Mouse (Mus musculus): ENCODE measurements around the gene Cox10. TPM values are rescaled to one million over a fixed set of nuclear protein-coding genes. Genes with fewer than 3 reads are reported as not detected.

Cox10 gene
- polyA plus RNA-seq, 1 experiment: 0.88 TPM

DNA sequence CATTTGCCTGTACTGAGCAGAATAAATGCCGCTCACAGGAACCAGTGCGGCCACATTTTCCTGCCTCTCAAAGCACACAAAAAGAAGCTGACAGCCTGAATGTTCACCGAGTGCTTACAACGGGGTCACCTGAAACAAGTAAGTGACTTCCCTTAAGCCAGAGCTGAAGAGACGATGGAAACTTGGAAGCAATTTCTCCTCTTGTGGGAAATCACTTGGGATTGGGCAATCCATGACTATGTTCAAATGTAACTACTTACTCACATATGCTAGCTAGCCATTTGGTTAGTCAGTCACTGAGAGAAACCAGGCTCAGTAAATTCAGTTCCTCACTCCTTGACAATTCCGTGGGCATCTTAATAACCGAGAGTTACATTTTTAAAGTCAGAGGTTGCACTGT, 43.0 kb downstream of the Cox10 start:
- H3K9me3 ChIP-seq (ENCODE audit: control insufficient read depth, low read length): no peaks in the 10 kb centered on the region
- no peak for TF ChIP-seq GATA1 (IDR thresholded peaks at IDR 0.05; ENCODE audit: low read length)
- no peak for TF ChIP-seq TAL1 (IDR thresholded peaks at IDR 0.05; ENCODE audit: low read length)
- peaks cover under 1% of the 10 kb centered on the region; the same call in 1 of the 2 replicates for H3K36me3 ChIP-seq (ENCODE audit: control insufficient read depth)
- H3K27me3 ChIP-seq (ENCODE audit: control insufficient read depth): no peaks in the 10 kb centered on the region
- no peak overlapping the region for H3K4me3 ChIP-seq (replicated peaks)
- H3K4me1 ChIP-seq (ENCODE audit: control insufficient read depth): peaks cover 15% of the 10 kb centered on the region

DNA sequence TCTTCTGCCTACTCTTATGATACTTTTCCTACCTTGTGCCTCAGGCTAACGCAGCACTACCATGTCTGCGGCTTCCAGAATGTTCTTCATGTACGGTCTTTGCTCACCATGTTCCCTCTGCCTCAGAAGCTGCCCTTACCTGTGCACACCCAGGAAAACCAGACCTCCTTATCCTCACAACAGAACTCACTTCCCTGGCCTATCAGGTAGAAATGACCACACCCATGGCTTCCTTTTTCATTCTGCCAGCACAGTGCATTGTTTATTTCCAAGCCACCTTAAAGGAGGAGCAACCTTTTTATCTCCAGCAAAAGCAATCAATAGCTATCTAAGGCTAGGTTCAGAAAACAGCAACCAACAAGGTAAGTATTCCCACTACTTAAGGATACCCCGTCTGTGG, 43.6 kb downstream of the Cox10 start:
- Histone ChIP-seq H3K27me3 (ENCODE audit: control insufficient read depth) (no peaks in the 10 kb centered on the region), H3K4me1 (ENCODE audit: control insufficient read depth) (peaks cover 15% of the 10 kb centered on the region), H3K4me3 (replicated peaks) (no peak overlapping the region), H3K36me3 (ENCODE audit: control insufficient read depth) (no peaks in the 10 kb centered on the region), H3K9me3 (ENCODE audit: control insufficient read depth, low read length) (no peaks in the 10 kb centered on the region)
- TF ChIP-seq TAL1 (IDR thresholded peaks at IDR 0.05; ENCODE audit: low read length) (no peak), GATA1 (IDR thresholded peaks at IDR 0.05; ENCODE audit: low read length) (no peak)

DNA sequence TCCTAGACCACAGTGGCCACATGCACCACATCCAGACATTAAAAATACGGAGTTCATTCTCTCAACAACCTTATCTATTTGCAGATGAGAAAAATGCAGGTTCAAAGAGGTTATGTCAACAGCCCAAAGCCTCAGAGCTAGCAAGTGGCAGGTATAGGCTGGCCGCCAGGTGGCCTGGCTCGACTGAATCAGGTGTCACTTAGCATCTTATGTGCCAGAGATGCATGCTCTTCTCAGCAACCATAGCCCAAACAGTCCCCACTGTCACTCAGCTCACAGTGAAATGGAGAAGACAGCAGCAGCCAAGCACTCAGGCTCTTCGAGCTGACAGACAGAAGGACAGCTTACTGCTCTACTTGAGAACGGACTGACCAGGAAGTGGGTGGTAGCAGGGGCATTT, 44.6 kb downstream of the Cox10 start:
- H3K4me3 ChIP-seq (replicated peaks): no peak overlapping the region
- TF ChIP-seq TAL1 (IDR thresholded peaks at IDR 0.05; ENCODE audit: low read length): no peak
- no peak for TF ChIP-seq GATA1 (IDR thresholded peaks at IDR 0.05; ENCODE audit: low read length)
- H3K27me3 ChIP-seq (ENCODE audit: control insufficient read depth): no peaks in the 10 kb centered on the region
- no peaks in the 10 kb centered on the region for H3K9me3 ChIP-seq (ENCODE audit: control insufficient read depth, low read length)
- H3K36me3 ChIP-seq (ENCODE audit: control insufficient read depth): peaks cover 2% of the 10 kb centered on the region; the same call in 1 of the 2 replicates
- H3K4me1 ChIP-seq (ENCODE audit: control insufficient read depth): peaks cover 15% of the 10 kb centered on the region

DNA sequence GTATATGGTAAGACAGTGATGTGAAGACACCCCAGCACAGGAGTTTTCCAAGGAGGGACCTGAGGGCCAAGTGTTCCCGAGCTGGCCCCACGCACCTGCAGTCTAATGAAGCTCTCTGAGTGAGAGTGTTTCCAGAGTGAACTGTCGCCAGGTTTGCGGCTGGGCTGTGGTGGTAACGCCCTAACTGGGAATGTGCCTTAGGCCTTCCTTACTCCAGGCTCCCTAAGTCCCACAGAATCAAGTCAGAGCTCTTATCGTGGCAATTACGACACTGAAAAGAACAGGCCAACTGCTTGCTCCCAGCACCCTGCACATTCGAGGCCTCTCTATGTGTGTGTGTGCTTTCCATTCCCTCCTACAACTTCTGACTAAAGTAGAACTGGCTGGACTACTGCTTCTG, 51.8 kb downstream of the Cox10 start:
- Histone ChIP-seq H3K4me1 (ENCODE audit: control insufficient read depth) (peaks cover 2% of the 10 kb centered on the region; the same call in 1 of the 2 replicates), H3K36me3 (ENCODE audit: control insufficient read depth) (peaks cover 2% of the 10 kb centered on the region; the same call in 1 of the 2 replicates)

DNA sequence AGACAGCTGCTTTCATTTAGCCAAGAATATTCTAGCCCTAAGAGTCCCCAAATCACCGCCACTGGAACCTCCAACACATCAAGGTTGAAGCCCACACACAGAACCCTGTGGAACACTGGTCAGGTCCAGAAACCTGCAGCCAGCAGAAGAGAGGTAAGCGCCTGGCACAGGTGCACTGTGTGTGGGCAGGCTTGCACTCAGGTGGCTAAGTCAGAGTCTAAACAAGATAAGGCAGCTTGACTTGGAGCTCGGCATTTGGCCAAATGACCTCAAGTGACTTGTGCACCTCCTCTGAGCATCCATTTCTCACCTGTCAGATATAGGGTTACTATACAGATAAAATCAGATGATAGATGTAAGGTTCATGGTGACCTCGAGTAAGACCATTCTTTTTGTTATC, 53.4 kb downstream of the Cox10 start:
- Histone ChIP-seq H3K27me3 (ENCODE audit: control insufficient read depth) (no peaks in the 10 kb centered on the region), H3K4me3 (replicated peaks) (no peak overlapping the region), H3K9me3 (ENCODE audit: control insufficient read depth, low read length) (no peaks in the 10 kb centered on the region), H3K36me3 (ENCODE audit: control insufficient read depth) (peaks cover 2% of the 10 kb centered on the region; the same call in 1 of the 2 replicates), H3K4me1 (ENCODE audit: control insufficient read depth) (peaks cover 2% of the 10 kb centered on the region; the same call in 1 of the 2 replicates)
- TF ChIP-seq TAL1 (IDR thresholded peaks at IDR 0.05; ENCODE audit: low read length): no peak
- no peak for TF ChIP-seq GATA1 (IDR thresholded peaks at IDR 0.05; ENCODE audit: low read length)

More for the DNA sequence above, 51.8 kb downstream of the Cox10 start:
- no peak overlapping the region for H3K4me3 ChIP-seq (replicated peaks)
- TF ChIP-seq TAL1 (IDR thresholded peaks at IDR 0.05; ENCODE audit: low read length): no peak
- TF ChIP-seq GATA1 (IDR thresholded peaks at IDR 0.05; ENCODE audit: low read length): no peak
- no peaks in the 10 kb centered on the region for H3K27me3 ChIP-seq (ENCODE audit: control insufficient read depth)
- no peaks in the 10 kb centered on the region for H3K9me3 ChIP-seq (ENCODE audit: control insufficient read depth, low read length)

DNA sequence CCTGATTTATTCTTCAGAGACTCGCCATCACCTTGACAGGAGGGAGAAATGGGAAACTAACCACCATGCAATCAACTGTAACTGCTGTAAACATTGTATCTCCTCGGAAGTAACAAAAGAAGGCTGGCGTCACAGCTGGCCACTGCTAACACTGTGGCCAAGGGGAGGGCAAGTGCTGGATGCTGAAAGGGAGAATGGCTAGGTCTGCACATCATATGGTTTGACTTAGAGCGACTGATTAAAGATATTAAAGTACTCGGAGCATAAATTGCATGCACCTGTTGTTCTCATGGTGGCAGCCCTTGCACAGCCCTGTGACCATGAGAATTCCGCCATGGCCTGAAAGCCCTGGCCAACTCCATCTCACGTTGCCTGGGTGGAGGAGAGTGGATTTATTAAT, 54.7 kb downstream of the Cox10 start:
- no peak for TF ChIP-seq TAL1 (IDR thresholded peaks at IDR 0.05; ENCODE audit: low read length)
- TF ChIP-seq GATA1 (IDR thresholded peaks at IDR 0.05; ENCODE audit: low read length): no peak
- H3K27me3 ChIP-seq (ENCODE audit: control insufficient read depth): no peaks in the 10 kb centered on the region
- H3K36me3 ChIP-seq (ENCODE audit: control insufficient read depth): no peaks in the 10 kb centered on the region
- no peaks in the 10 kb centered on the region for H3K9me3 ChIP-seq (ENCODE audit: control insufficient read depth, low read length)
- peaks cover 2% of the 10 kb centered on the region for H3K4me1 ChIP-seq (ENCODE audit: control insufficient read depth)
- no peak overlapping the region for H3K4me3 ChIP-seq (replicated peaks)

DNA sequence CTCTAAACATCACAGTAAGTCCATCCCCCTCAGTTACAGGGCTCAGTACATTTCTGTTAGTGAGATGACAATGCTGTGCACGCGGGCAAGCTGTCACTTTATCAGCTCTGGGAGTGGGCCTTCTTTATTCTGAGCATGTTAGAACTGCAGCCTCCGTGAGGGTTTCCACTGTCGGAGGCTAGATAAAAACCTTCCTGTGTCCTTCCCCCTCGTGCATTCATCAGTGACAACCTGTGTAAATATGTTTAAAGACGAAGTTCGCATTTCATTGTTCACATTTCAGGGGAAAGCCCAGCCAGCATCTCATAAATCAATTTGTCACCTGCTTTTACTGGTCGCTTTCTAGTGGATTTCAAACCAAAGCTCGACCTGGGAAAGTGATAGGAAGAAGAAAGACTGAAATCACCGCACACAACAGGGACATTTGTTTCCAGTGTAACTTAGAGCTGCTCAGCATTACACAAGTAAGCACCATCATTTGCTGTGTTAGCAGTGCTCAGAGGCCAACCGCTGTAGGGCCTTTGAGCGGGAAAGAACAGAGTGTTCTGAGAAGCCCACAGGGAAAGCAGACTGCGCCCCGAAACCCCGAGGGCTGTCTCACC, 55.8 kb downstream of the Cox10 start:
- H3K27me3 ChIP-seq (ENCODE audit: control insufficient read depth): no peaks in the 10 kb centered on the region
- H3K36me3 ChIP-seq (ENCODE audit: control insufficient read depth): no peaks in the 10 kb centered on the region
- H3K9me3 ChIP-seq (ENCODE audit: control insufficient read depth, low read length): no peaks in the 10 kb centered on the region
- TF ChIP-seq GATA1 (IDR thresholded peaks at IDR 0.05; ENCODE audit: low read length): no peak
- TF ChIP-seq TAL1 (IDR thresholded peaks at IDR 0.05; ENCODE audit: low read length): no peak
- peaks cover 11% of the 10 kb centered on the region for H3K4me1 ChIP-seq (ENCODE audit: control insufficient read depth)
- no peak overlapping the region for H3K4me3 ChIP-seq (replicated peaks)

DNA sequence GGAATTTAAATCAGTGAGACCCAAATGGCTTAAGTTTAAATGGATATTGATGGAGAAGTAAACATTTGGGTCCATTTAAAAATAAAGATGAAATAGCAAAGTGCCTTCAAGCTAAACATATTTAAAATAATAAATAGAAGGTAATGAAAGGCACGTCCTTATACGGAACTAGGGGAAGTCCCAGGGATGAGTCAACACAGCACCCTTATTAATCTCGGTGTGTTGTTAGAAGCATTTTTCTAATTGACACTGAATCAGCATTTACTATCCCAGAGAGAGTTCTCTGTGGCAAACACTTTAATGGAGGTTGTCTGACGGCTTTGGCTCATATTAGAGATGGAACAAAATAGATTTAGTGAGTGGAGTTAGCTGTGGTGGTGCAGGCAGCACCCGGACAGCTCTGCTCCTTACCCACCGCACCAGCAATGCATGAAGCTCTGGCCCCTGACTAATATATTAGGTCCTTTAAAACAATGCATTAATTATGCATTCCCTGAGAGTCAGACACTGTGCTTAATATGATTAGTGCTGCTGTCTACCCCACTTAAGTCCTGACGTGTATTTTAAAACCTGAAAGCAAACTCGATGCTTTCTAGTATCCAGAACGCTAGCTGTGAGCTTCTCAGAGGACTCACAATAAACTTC, 56.7 kb downstream of the Cox10 start:
- Histone ChIP-seq H3K9me3 (ENCODE audit: control insufficient read depth, low read length) (no peaks in the 10 kb centered on the region), H3K36me3 (ENCODE audit: control insufficient read depth) (no peaks in the 10 kb centered on the region), H3K27me3 (ENCODE audit: control insufficient read depth) (no peaks in the 10 kb centered on the region), H3K4me3 (replicated peaks) (no peak overlapping the region), H3K4me1 (ENCODE audit: control insufficient read depth) (peaks cover 13% of the 10 kb centered on the region)
- no peak for TF ChIP-seq GATA1 (IDR thresholded peaks at IDR 0.05; ENCODE audit: low read length)
- no peak for TF ChIP-seq TAL1 (IDR thresholded peaks at IDR 0.05; ENCODE audit: low read length)

DNA sequence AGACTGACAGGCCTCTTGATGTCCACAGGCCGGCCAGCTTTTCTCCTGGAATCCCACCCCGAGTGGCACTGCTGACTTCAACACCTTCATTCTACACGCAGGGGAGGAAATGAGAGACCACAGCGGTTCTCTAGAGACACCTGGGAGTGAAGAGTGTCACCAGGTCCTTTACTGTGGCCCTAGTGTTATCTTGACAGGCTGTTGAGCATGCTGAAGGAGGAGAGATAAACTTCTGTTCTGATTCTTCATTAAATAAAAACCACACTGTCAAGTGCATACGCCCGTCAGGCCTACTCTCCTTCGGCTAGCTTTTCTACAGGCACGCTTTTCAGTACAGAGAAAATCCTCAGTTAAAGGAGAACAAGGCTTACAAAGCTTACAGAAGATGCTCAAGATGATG, 60.0 kb downstream of the Cox10 start:
- Histone ChIP-seq H3K36me3 (ENCODE audit: control insufficient read depth) (no peaks in the 10 kb centered on the region), H3K4me1 (ENCODE audit: control insufficient read depth) (peaks cover 16% of the 10 kb centered on the region), H3K4me3 (replicated peaks) (no peak overlapping the region), H3K27me3 (ENCODE audit: control insufficient read depth) (no peaks in the 10 kb centered on the region), H3K9me3 (ENCODE audit: control insufficient read depth, low read length) (no peaks in the 10 kb centered on the region)
- no peak for TF ChIP-seq GATA1 (IDR thresholded peaks at IDR 0.05; ENCODE audit: low read length)
- no peak for TF ChIP-seq TAL1 (IDR thresholded peaks at IDR 0.05; ENCODE audit: low read length)
